8 mouse cellular contexts compared by ENCODE assay signal in genomic region chr1:59764407-59764971, GRCm38 (mm10). TPM values are rescaled to one million over a fixed set of nuclear protein-coding genes. Genes with fewer than 3 reads are reported as not detected.
DNase-seq lines count a peak whose midpoint lies in the region; ATAC-seq lines count a peak whose summit lies in the region.

No protein-coding gene starts in this region.

- H3K4me3 ChIP-seq in hindbrain, embryonic 15.5 days = peak overlapping the region; percentile 69
- peak overlapping the region; percentile 93 for H3K4me3 ChIP-seq in macrophage (ENCODE audit: inconsistent target)

- no peaks in the 10 kb centered on the region for H3K27me3 ChIP-seq in hindbrain, embryonic 15.5 days

- no peaks in the 10 kb centered on the region for H3K36me3 ChIP-seq in hindbrain, embryonic 15.5 days
- no peaks in the 10 kb centered on the region for H3K36me3 ChIP-seq in macrophage (ENCODE audit: inconsistent target)

- peaks cover 18% of the 10 kb centered on the region for H3K4me1 ChIP-seq in hindbrain, embryonic 15.5 days (replicated peaks)

- peak overlapping the region; percentile 62 for H3K4me2 ChIP-seq in hindbrain, embryonic 15.5 days

- WGBS in hindbrain, embryonic 15.5 days = 0% methylated on average over 27 of the region's 27 CpGs
- WGBS in macrophage (ENCODE audit: missing documents) = 3% methylated on average over 27 of the region's 27 CpGs

- ATAC-seq in hindbrain, embryonic 15.5 days (ENCODE audit: low FRiP score, low read depth) = no peak

- no peaks in the 10 kb centered on the region for H3K9me3 ChIP-seq in hindbrain, embryonic 15.5 days

- peak overlapping the region; percentile 78 for H3K9ac ChIP-seq in hindbrain, embryonic 15.5 days

- peak overlapping the region; percentile 99 for H3K27ac ChIP-seq in hindbrain, embryonic 15.5 days (replicated peaks)
- H3K27ac ChIP-seq in macrophage = peak overlapping the region; percentile 67

- peaks cover 54% of the 10 kb centered on the region for H3K79me2 ChIP-seq in macrophage (ENCODE audit: inconsistent target)

- peak; percentile 67 for DNase-seq in NIH3T3 (ENCODE audit: low read depth)
- DNase-seq in cerebellum, postnatal 25 days = peak; percentile 71 to 72
- peak; percentile 28 to 33 for DNase-seq in frontal cortex, postnatal 36 days (ENCODE audit: low spot score in 2 of 2)
- peak; percentile 26 to 37 for DNase-seq in left cerebral cortex, adult 8-10 months (ENCODE audit: low spot score in 2 of 2)
- DNase-seq in right cerebral cortex, adult 2 months (ENCODE audit: low spot score in 2 of 2) = peak; percentile 33 to 41
- peak; percentile 54 for DNase-seq in yolk sac, embryonic 10.5 days (ENCODE audit: low spot score)

RNA-seq across cellular contexts. Expression of gene Bmpr2, which starts 1.3 kb away (rescaled TPM):
- polyA plus RNA-seq in hindbrain, embryonic 15.5 days (2015; fragmentation: Nextera tagmentation; extraction: Ambion mirVana) = 10.2 and 10.4 TPM in 2 replicates
- total RNA-seq in left cerebral cortex, adult 8-10 months (2022) = 10 to 100 TPM; 82.8 to 99.5 (median 90.6) TPM
- 10 to 100 TPM; 12.5 to 72.3 (median 43.5) TPM for total RNA-seq in macrophage (2018; cell fraction: chromatin; rRNA removed)
- 10 to 100 TPM; 19.5 to 62.2 (median 36.7) TPM for total RNA-seq in macrophage (2018; cell fraction: cytosol; rRNA removed)
- 10 to 100 TPM; 31.9 to 95.0 (median 55.3) TPM for total RNA-seq in macrophage (2018; cell fraction: nucleus; rRNA removed)
- 15.9 to 19.1 TPM (median 17.9 TPM) in 3 replicates for polyA plus RNA-seq in macrophage (2018)
